Mouse (Mus musculus) neural tube, embryonic 12.5 days (tissue): Measurements from ENCODE around the gene Tti1. TPM values are rescaled to one million over a fixed set of nuclear protein-coding genes. Genes with fewer than 3 reads are reported as not detected.
"Not testable (repeated sequence)": the region's sequence is repeated elsewhere in the genome, so short reads cannot be mapped to it uniquely, and the experiment has no call there.

ENCODE experiments used
- ATAC-seq: fragments of 200-750 bp; cut with Nextera tagmentation; 2 replicates; pipeline ENCODE4 v1.8.0; 2017; ENCODE audit warnings: low read depth, mild to moderate bottlenecking, moderate TSS enrichment, moderate library complexity; ENCODE audit not compliant: low FRiP score
- H3K27ac ChIP-seq: fragments of 300-500 bp; sonication (generic); 2 replicates; pipeline ENCODE4 v1.5.1; 2016
- H3K27me3 ChIP-seq: fragments of 300-500 bp; sonication (generic); replicated peaks from 2 replicates; pipeline ENCODE4 v1.6.1; 2016; ENCODE audit warnings: mild to moderate bottlenecking
- H3K36me3 ChIP-seq: fragments of 300-500 bp; sonication (generic); 2 replicates; pipeline ENCODE4 v1.6.1; 2016; ENCODE audit warnings: mild to moderate bottlenecking
- H3K4me1 ChIP-seq: fragments of 300-500 bp; sonication (generic); 2 replicates; pipeline ENCODE4 v1.6.1; 2016
- H3K4me2 ChIP-seq: fragments of 300-500 bp; sonication (generic); replicated peaks from 2 replicates; pipeline ENCODE4 v1.6.1; 2016; ENCODE audit warnings: mild to moderate bottlenecking
- H3K4me3 ChIP-seq: fragments of 300-500 bp; sonication (generic); 2 replicates; pipeline ENCODE4 v1.5.1; 2016
- H3K9ac ChIP-seq: fragments of 300-500 bp; sonication (generic); 2 replicates; pipeline ENCODE4 v1.6.1; 2016; ENCODE audit warnings: mild to moderate bottlenecking
- H3K9me3 ChIP-seq: fragments of 300-500 bp; sonication (generic); 2 replicates; pipeline ENCODE4 v1.6.1; 2016; ENCODE audit warnings: mild to moderate bottlenecking
- WGBS: fragments of 180-500 bp; shearing (Covaris S2); methylation state at CpG from one replicate; pipeline ENCODE4 v1.1.7; 2016; 5-methylcytosine and 5-hydroxymethylcytosine counted together
- polyA plus RNA-seq: library from polyadenylated mRNA; unstranded; fragments of >200 nt; fragmentation: Nextera tagmentation; extraction: Ambion mirVana; gene quantifications from 2 replicates; pipeline ENCODE4 v1.2.1, GENCODE M21; 2016

The Tti1 gene
- polyA plus RNA-seq, 1 experiment from 2014 or later: 23.8 TPM

DNA sequence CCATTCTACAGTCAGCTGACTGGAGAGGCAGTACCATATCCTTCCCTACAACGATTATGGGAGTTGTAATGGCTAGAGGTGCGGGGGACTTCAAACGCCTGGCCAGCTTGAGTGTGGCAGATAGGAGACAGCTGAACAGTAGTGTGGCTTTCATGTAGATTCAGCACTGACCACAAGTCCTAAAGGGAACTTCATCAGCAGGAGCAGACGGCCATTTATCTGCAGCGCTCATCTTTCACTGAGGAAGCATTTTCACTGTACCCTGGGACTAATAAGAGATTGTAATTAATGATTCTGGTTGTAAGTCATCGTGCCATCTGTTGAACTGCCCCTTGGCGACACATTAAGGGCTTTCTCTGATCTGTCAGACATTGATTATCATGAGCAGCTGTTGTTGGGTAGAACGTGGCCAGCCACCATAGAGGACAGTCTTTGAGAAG is 31.5 kb upstream of the Tti1 start:
- H3K9me3 ChIP-seq: no peaks in the 10 kb centered on the region
- ATAC-seq: no peak
- no peak overlapping the region for H3K27ac ChIP-seq
- no peak overlapping the region for H3K4me2 ChIP-seq
- no peak overlapping the region for H3K4me3 ChIP-seq
- peaks cover 7% of the 10 kb centered on the region; the same call in 1 of the 2 replicates for H3K4me1 ChIP-seq
- no peaks in the 10 kb centered on the region for H3K27me3 ChIP-seq
- peaks cover 47% of the 10 kb centered on the region for H3K36me3 ChIP-seq
- H3K9ac ChIP-seq: no peak overlapping the region
- WGBS: 62% methylated on average over 8 of the region's 8 CpGs

DNA sequence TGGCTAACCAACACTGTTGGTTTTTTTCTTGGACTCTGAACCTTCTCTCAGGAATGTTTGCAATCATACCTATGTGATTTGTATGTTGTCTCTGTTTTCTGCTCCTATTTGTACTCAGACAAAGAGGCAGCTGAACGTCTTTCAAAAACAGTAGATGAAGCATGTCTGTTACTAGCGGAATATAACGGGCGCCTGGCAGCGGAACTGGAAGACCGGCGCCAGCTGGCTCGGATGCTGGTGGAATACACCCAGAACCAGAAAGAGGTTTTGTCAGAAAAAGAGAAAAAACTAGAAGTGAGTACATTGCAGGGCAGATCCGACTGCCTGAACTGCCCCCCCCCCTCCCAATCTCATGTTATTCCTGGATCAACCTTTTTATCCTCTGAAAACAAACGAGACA is 30.3 kb upstream of the Tti1 start:
- Histone ChIP-seq H3K4me3 (no peak overlapping the region), H3K27me3 (no peaks in the 10 kb centered on the region), H3K4me2 (no peak overlapping the region), H3K27ac (no peak overlapping the region), H3K4me1 (peaks cover 7% of the 10 kb centered on the region; the same call in 1 of the 2 replicates), H3K9me3 (no peaks in the 10 kb centered on the region), H3K9ac (no peak overlapping the region), H3K36me3 (peaks cover 50% of the 10 kb centered on the region)
- 89% methylated on average over 10 of the region's 10 CpGs for WGBS
- no peak for ATAC-seq

DNA sequence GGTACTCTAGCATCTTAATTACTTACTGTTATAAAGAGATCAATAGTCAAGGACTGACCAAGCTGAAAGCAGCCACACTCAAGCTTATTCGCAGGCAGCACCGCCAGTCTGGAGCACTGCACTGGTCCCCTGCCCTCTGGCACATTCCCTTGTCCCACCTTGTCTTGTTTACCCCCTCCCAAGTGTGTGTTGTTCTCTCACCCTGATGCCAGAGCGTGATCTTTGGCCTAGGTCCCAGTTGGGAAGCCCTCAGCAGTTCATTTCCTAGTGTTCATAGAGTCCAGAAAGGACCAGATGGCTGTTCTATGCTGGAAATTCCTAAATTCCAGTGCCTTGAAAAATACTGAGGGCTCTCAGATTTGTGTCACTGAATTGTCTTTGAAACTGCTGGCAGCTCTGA is 28.8 kb upstream of the Tti1 start:
- H3K9ac ChIP-seq: no peak overlapping the region
- H3K27me3 ChIP-seq: no peaks in the 10 kb centered on the region
- no peak for ATAC-seq
- H3K4me3 ChIP-seq: no peak overlapping the region
- H3K36me3 ChIP-seq: peaks cover 53% of the 10 kb centered on the region
- H3K27ac ChIP-seq: no peak overlapping the region
- no peak overlapping the region for H3K4me2 ChIP-seq
- H3K4me1 ChIP-seq: peaks cover 7% of the 10 kb centered on the region; the same call in 1 of the 2 replicates
- 85% methylated on average over 3 of the region's 3 CpGs for WGBS
- H3K9me3 ChIP-seq: no peaks in the 10 kb centered on the region

DNA sequence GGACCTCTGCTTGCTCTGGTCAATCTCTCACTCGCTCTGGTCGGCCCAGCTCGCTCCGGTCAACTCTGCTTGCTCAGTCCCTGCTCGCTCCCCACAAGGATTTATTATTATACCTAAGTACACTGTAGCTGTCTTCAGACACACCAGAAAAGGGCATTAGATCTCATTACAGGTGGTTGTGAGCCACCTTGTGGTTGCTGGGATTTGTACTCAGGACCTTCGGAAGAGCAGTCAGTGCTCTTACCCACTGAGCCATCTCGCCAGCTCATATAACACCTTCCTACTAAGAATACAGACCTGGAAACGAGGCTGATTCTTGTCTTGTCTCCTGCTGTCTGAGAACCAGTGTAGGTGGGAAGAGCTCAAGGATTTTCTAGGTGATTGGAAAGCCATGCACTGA is 27.1 kb upstream of the Tti1 start:
- H3K4me1 ChIP-seq, H3K27me3 ChIP-seq, H3K4me3 ChIP-seq, ATAC-seq, H3K4me2 ChIP-seq, H3K9ac ChIP-seq, H3K9me3 ChIP-seq, H3K27ac ChIP-seq: not testable (repeated sequence)
- 90% methylated on average over 8 of the region's 8 CpGs for WGBS
- H3K36me3 ChIP-seq: peaks cover 55% of the 10 kb centered on the region

DNA sequence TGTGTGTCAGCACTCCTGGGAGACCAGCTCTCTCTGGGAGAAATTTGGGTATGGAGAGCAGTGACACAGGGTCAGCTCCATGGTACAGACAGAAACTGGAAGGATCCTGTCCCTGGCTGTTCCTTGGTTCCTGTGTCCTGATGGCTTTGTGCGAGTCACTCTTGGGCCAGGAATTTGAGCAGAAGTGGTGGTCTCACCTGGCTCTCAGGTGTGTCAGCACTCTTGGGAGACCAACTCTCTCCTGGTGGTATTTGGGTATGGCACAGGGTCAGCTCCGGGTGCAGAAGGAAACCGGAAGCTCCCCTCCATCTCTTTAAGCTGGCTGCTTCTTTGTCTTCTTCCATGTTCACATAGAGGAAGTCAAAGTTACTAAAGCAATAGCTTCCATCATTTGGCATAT is 26.4 kb upstream of the Tti1 start:
- H3K36me3 ChIP-seq: peaks cover 53% of the 10 kb centered on the region
- H3K27me3 ChIP-seq: no peaks in the 10 kb centered on the region
- peaks cover 1% of the 10 kb centered on the region; the same call in 1 of the 2 replicates for H3K4me1 ChIP-seq
- 97% methylated on average over 3 of the region's 3 CpGs for whole genome bisulfite sequencing
- H3K4me3 ChIP-seq: no peak overlapping the region
- no peak overlapping the region for H3K4me2 ChIP-seq
- H3K9ac ChIP-seq: no peak overlapping the region
- no peaks in the 10 kb centered on the region for H3K9me3 ChIP-seq
- no peak for ATAC-seq
- no peak overlapping the region for H3K27ac ChIP-seq

DNA sequence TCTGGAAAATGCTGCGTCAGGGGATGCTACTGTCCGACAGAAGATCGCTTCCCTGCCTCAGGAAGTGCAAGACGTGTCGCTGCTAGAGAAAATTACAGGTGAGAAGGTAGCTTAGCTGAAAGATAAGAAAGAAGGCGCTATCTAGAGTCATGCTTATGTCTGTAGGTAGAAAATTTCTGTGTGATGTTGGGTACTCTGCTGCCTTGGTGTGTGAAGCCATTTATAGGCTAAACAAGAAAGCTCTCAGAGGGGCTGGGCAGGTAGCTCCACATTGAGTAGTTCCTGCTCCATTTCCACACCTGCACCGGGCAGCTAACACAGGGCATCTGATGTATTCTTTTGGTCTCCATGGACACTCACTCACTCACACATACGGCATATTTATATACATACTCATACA is 21.9 kb upstream of the Tti1 start:
- ATAC-seq: no peak
- Histone ChIP-seq H3K4me1 (no peaks in the 10 kb centered on the region), H3K27me3 (no peaks in the 10 kb centered on the region), H3K4me2 (no peak overlapping the region), H3K36me3 (peaks cover 52% of the 10 kb centered on the region), H3K9ac (no peak overlapping the region), H3K9me3 (no peaks in the 10 kb centered on the region), H3K27ac (no peak overlapping the region), H3K4me3 (no peak overlapping the region)
- 96% methylated on average over 8 of the region's 8 CpGs for WGBS

DNA sequence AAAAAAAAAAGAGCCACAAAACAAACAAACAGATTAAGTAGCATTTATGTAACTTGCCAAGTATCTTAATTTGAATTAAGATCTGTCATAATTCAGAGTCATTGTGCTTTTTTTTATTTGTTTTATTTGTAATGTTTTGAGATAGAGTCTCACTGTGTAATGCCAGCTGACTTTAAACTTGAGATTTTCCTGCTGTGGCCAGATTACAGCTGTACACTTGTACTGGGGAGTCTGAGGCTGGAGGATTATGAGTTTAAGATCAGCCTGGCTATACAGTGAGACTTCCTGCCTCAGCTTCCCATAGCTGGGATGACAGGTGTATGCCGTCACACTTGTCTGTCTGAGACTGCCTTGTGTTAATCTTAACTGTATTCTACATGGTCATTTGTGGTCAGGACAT is 20.5 kb upstream of the Tti1 start:
- Histone ChIP-seq H3K9me3 (no peaks in the 10 kb centered on the region), H3K4me3 (no peak overlapping the region), H3K9ac (no peak overlapping the region), H3K36me3 (peaks cover 56% of the 10 kb centered on the region), H3K27ac (no peak overlapping the region), H3K4me2 (no peak overlapping the region), H3K4me1 (no peaks in the 10 kb centered on the region), H3K27me3 (no peaks in the 10 kb centered on the region)
- no peak for ATAC-seq
- 100% methylated on average over 1 of the region's 1 CpGs for WGBS

DNA sequence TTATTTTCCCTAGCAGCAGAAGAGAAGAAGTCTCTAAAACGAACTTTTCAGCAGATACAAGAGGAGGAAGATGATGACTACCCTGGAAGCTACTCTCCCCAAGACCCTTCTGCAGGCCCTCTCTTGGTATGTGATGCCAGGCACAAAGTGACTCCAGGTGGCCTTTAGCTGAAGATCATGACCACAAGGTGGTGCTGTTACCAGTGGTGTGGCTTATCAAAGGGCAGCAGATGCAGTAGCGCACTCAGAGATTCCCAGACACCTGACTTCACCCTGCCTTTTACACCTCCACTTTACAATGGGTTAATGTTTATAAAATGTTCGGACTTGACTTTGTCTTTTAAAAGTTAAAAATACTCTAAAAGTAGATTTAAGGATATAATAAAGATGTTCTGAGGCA is 19.7 kb upstream of the Tti1 start:
- Histone ChIP-seq H3K27me3 (no peaks in the 10 kb centered on the region), H3K4me2 (no peak overlapping the region), H3K27ac (no peak overlapping the region), H3K36me3 (peaks cover 63% of the 10 kb centered on the region), H3K9ac (no peak overlapping the region), H3K9me3 (no peaks in the 10 kb centered on the region), H3K4me3 (no peak overlapping the region), H3K4me1 (no peaks in the 10 kb centered on the region)
- 76% methylated on average over 3 of the region's 3 CpGs for WGBS
- no peak for ATAC-seq

DNA sequence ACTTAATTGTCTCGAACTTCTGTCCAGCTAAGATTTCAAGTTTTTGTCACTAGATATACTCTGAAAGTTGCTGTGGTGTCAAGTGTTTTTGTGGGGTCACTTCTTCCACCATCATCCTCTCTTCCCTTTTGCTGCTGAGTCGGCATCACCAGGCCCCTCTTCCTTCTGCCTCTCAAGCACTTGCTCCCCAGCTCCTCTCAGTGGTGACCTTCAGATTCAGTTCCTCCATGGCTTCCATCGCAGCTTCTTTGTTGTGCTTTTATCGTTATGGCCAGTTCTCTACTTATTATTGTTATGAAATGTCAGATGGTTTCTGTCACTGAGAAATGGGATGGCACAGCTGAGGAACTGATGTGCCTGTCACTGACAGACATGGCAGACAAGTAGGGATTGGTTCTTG is 18.0 kb upstream of the Tti1 start:
- H3K9me3 ChIP-seq: no peaks in the 10 kb centered on the region
- no peaks in the 10 kb centered on the region for H3K4me1 ChIP-seq
- peaks cover 56% of the 10 kb centered on the region for H3K36me3 ChIP-seq
- H3K9ac ChIP-seq: no peak overlapping the region
- no peaks in the 10 kb centered on the region for H3K27me3 ChIP-seq
- no peak overlapping the region for H3K4me2 ChIP-seq
- H3K27ac ChIP-seq: no peak overlapping the region
- 84% methylated on average over 4 of the region's 4 CpGs for WGBS
- H3K4me3 ChIP-seq: no peak overlapping the region
- ATAC-seq: no peak

DNA sequence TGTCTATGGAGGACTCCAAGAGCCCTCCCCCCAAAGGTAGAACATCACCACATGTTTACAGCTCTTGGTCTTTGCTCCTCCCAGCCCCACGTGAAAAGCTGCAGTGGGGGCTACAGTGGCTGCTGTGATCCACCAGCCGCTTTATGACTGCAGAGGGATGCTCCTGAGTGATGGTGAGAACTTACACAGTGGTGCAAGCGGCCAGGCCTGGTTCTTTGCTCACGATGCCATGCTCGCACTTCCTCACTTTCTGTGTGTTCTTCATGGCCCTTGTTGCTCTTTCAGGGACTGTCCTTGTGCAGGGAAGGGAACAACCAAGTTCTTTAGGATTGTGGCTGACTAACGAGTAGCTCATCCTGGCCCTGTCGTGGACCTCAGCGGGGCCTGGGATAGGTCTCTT is 15.3 kb upstream of the Tti1 start:
- Histone ChIP-seq H3K27ac (no peak overlapping the region), H3K36me3 (peaks cover 54% of the 10 kb centered on the region), H3K4me3 (no peak overlapping the region), H3K4me2 (no peak overlapping the region), H3K4me1 (no peaks in the 10 kb centered on the region), H3K9ac (no peak overlapping the region), H3K27me3 (no peaks in the 10 kb centered on the region), H3K9me3 (no peaks in the 10 kb centered on the region)
- 90% methylated on average over 8 of the region's 8 CpGs for WGBS
- no peak for ATAC-seq

DNA sequence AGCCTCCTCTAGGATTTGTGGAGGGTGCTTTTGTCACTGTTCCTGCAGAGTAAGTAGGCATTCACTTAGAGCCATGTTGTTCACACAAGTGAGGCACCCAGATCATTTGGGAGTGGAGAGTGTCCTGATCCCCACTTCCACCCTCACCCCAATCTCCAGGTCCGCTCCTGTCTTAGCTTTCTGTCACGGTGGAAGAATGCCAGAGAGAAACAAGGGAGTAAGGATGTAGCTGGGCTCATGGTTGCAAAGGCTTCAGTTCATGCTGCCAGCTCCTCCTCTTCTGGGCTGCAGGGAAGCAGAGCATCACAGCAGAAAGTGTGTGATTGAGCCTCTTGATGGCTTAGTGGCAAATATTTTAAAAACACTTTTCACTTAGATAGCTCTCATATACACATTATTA is 12.2 kb upstream of the Tti1 start:
- Histone ChIP-seq H3K4me2 (no peak overlapping the region), H3K27me3 (no peaks in the 10 kb centered on the region), H3K36me3 (peaks cover 49% of the 10 kb centered on the region), H3K4me1 (no peaks in the 10 kb centered on the region), H3K9ac (no peak overlapping the region), H3K9me3 (no peaks in the 10 kb centered on the region), H3K27ac (no peak overlapping the region), H3K4me3 (no peak overlapping the region)
- 88% methylated on average over 2 of the region's 2 CpGs for WGBS
- ATAC-seq: no peak

DNA sequence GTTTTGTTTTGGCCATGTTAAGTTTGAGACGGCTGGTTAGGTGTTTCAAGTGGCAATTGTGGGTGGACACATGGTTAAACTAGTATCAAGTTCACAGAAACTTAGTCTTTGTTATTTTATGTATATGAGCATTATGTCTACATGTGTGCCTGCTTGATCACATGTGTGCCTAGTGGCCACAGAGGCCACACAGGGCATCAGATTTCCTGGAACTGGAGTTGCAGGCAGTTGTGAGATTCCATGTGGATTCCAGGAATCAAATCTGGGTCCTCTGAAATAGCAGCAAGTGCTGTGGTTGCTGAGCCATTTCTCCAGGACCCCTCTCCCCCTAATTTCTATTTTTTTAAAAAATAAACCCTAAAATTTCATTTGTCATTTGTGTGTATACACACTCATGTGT is 11.4 kb upstream of the Tti1 start:
- no peak overlapping the region for H3K4me3 ChIP-seq
- H3K9me3 ChIP-seq: no peaks in the 10 kb centered on the region
- ATAC-seq: no peak
- H3K4me1 ChIP-seq: no peaks in the 10 kb centered on the region
- peaks cover 41% of the 10 kb centered on the region for H3K36me3 ChIP-seq
- H3K27me3 ChIP-seq: no peaks in the 10 kb centered on the region
- 78% methylated on average over 1 of the region's 1 CpGs for WGBS
- no peak overlapping the region for H3K27ac ChIP-seq
- no peak overlapping the region for H3K9ac ChIP-seq
- H3K4me2 ChIP-seq: no peak overlapping the region

DNA sequence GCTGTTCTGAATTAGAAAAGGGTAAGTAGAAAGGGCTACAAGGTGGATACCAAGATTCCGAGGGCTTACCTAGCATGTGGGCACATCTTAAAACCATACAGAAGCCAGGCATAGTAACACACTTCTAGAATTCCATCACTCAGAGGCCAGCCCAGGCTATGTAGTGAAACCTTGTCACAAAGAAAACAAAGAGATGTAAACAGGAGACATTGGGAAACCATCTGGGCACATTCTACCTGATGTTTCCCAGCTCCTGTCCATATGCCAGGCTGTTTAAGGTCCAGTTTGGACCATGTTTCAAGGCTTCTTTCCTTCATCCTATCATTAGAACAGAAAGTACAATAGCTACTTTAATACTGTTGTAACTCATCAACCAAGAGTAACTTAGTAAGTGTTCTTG is 9.3 kb upstream of the Tti1 start:
- WGBS: 83% methylated on average over 1 of the region's 1 CpGs
- Histone ChIP-seq H3K9me3 (no peaks in the 10 kb centered on the region), H3K9ac (no peak overlapping the region), H3K4me2 (no peak overlapping the region), H3K36me3 (peaks cover 24% of the 10 kb centered on the region), H3K27me3 (no peaks in the 10 kb centered on the region), H3K4me3 (no peak overlapping the region), H3K27ac (no peak overlapping the region), H3K4me1 (no peaks in the 10 kb centered on the region)
- no peak for ATAC-seq
